Mouse (Mus musculus) limb, embryonic 14.5 days (tissue): ENCODE data around the gene Ncam2. TPM values are rescaled to one million over a fixed set of nuclear protein-coding genes. Genes with fewer than 3 reads are reported as not detected.
A peak's percentile ranks its signal among the peaks of the same experiment; 100 is the strongest.

Experiments
- ATAC-seq: fragments of 200-750 bp; cut with Nextera tagmentation; 2 replicates; pipeline ENCODE4 v1.8.0; 2017; ENCODE audit warnings: low read depth, moderate number of reproducible peaks, moderate TSS enrichment; ENCODE audit not compliant: low FRiP score
- DNase-seq: peaks from one replicate; pipeline ENCODE4 v3.0.0-alpha.2; 2015; ENCODE audit warnings: low spot score
- H3K27ac ChIP-seq: fragments of 300-500 bp; sonication (generic); replicated peaks from 2 replicates; pipeline ENCODE4 v1.5.1; 2014; ENCODE audit warnings: low read depth, mild to moderate bottlenecking, low read length, moderate library complexity, mixed read lengths
- H3K27me3 ChIP-seq: fragments of 300-500 bp; sonication (generic); 2 replicates; pipeline ENCODE4 v1.6.1; 2014; ENCODE audit warnings: low read length, mixed read lengths; ENCODE audit not compliant: control insufficient read depth, insufficient read depth
- H3K36me3 ChIP-seq: fragments of 300-500 bp; sonication (generic); 2 replicates; pipeline ENCODE4 v1.6.1; 2014; ENCODE audit warnings: mild to moderate bottlenecking, low read length, moderate library complexity, mixed read lengths; ENCODE audit not compliant: control insufficient read depth, insufficient read depth
- H3K4me1 ChIP-seq: fragments of 300-500 bp; sonication (generic); 2 replicates; pipeline ENCODE4 v1.6.1; 2014; ENCODE audit warnings: antibody characterized with exemption, low read length, mixed read lengths; ENCODE audit not compliant: control insufficient read depth, insufficient read depth
- H3K4me2 ChIP-seq: fragments of 300-500 bp; sonication (generic); replicated peaks from 2 replicates; pipeline ENCODE4 v1.6.1; 2014; ENCODE audit warnings: low read depth, mild to moderate bottlenecking, low read length, moderate library complexity; ENCODE audit not compliant: severe bottlenecking
- H3K4me3 ChIP-seq: fragments of 300-500 bp; sonication (generic); replicated peaks from 2 replicates; pipeline ENCODE4 v1.5.1; 2014; ENCODE audit warnings: low read length
- H3K9ac ChIP-seq: fragments of 300-500 bp; sonication (generic); 2 replicates; pipeline ENCODE4 v1.6.1; 2014; ENCODE audit warnings: mild to moderate bottlenecking, low read depth, low read length, moderate library complexity; ENCODE audit not compliant: severe bottlenecking
- H3K9me3 ChIP-seq: fragments of 300-500 bp; sonication (generic); 2 replicates; pipeline ENCODE4 v1.6.1; 2016; ENCODE audit warnings: low read length; ENCODE audit not compliant: control insufficient read depth
- POLR2A ChIP-seq: fragments of 200-500 bp; IDR thresholded peaks from 2 replicates; pipeline ENCODE4 v1.8.0; 2012; ENCODE audit warnings: inconsistent platforms, mild to moderate bottlenecking, moderate library complexity, borderline replicate concordance; ENCODE audit not compliant: insufficient read depth, insufficient read length; ENCODE audit errors: extremely low read depth
- WGBS: fragments of 180-500 bp; shearing (Covaris S2); extraction: QIAGEN DNeasy Blood & Tissue Kit; methylation state at CpG from one replicate; pipeline ENCODE4 v1.1.7; 2014; 5-methylcytosine and 5-hydroxymethylcytosine counted together
- polyA plus RNA-seq, 2 experiments: library from polyadenylated mRNA; depleted of rRNA in 1 of 2; stranded (reverse) in 1 of 2; unstranded in 1 of 2; fragments of >200 nt; fragmentation: Nextera tagmentation in 1 of 2; extraction: Ambion mirVana in 1 of 2; gene quantifications; 2 replicates each; pipeline versions ENCODE4 v1.2.1 to v1.2.3; 2012 to 2014

Gene Ncam2
- polyA plus RNA-seq, 2 experiments = 1.6 to 2.2 TPM

DNA sequence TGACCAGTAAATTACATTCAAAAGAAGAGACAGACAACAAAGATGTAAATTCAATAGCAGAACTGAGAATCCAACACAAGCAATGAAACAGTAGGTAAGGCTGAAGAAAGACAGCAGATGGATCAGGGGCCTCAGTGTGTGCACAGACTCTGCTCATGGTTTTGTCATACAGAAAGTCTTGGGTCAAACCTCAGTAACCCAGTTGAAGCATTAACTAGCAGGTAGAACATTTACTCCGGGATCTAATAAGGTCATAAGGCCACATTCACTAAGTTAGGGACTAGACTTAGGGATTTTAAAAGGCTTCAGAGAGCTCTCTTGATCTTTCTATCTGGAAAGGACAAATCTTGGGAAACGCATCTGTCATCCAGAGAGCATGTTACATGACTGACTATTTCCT lies 8.9 kb upstream of the Ncam2 start:
- ATAC-seq = no peak

GRCm38 (mm10) chr16:81192607-81193006 lies 7.9 kb upstream of the Ncam2 start:
- 69% methylated on average over 4 of the region's 4 CpGs for WGBS
- Histone ChIP-seq H3K9ac (no peak overlapping the region), H3K36me3 (no peaks in the 10 kb centered on the region), H3K4me1 (no peaks in the 10 kb centered on the region), H3K27ac (no peak overlapping the region), H3K4me2 (no peak overlapping the region), H3K27me3 (no peaks in the 10 kb centered on the region), H3K4me3 (no peak overlapping the region), H3K9me3 (no peaks in the 10 kb centered on the region)
- TF ChIP-seq POLR2A = no peak
- ATAC-seq (no peak), DNase-seq (no peak)

More for the DNA sequence above, 8.9 kb upstream of the Ncam2 start:
- DNase-seq = no peak
- H3K36me3 ChIP-seq = no peaks in the 10 kb centered on the region
- 85% methylated on average over 2 of the region's 2 CpGs for WGBS
- H3K4me2 ChIP-seq = no peak overlapping the region
- H3K27ac ChIP-seq = no peak overlapping the region
- H3K4me1 ChIP-seq = no peaks in the 10 kb centered on the region
- H3K4me3 ChIP-seq = no peak overlapping the region
- no peak for TF ChIP-seq POLR2A
- H3K9me3 ChIP-seq = no peaks in the 10 kb centered on the region
- no peaks in the 10 kb centered on the region for H3K27me3 ChIP-seq
- H3K9ac ChIP-seq = no peak overlapping the region

GRCm38 (mm10) chr16:81199467-81199866 lies 1.0 kb upstream of the Ncam2 start:
- no peak for TF ChIP-seq POLR2A
- H3K27me3 ChIP-seq = no peaks in the 10 kb centered on the region
- no peak for ATAC-seq
- WGBS = 70% methylated on average over 5 of the region's 5 CpGs
- DNase-seq = no peak
- no peaks in the 10 kb centered on the region for H3K9me3 ChIP-seq
- H3K9ac ChIP-seq = no peak overlapping the region
- H3K27ac ChIP-seq = no peak overlapping the region
- no peaks in the 10 kb centered on the region for H3K36me3 ChIP-seq
- H3K4me3 ChIP-seq = no peak overlapping the region
- no peak overlapping the region for H3K4me2 ChIP-seq
- H3K4me1 ChIP-seq = peaks cover 6% of the 10 kb centered on the region; the same call in 1 of the 2 replicates

GRCm38 (mm10) chr16:81201471-81201870 lies 974 bp downstream of the Ncam2 start:
- no peak overlapping the region for H3K27ac ChIP-seq
- H3K9me3 ChIP-seq = no peaks in the 10 kb centered on the region
- H3K9ac ChIP-seq = no peak overlapping the region
- peak overlapping the region; percentile 91 for H3K4me2 ChIP-seq
- peaks cover 6% of the 10 kb centered on the region; the same call in 1 of the 2 replicates for H3K4me1 ChIP-seq
- peak overlapping the region; percentile 57 for H3K4me3 ChIP-seq
- TF ChIP-seq POLR2A = no peak
- no peaks in the 10 kb centered on the region for H3K27me3 ChIP-seq
- DNase-seq (no peak), ATAC-seq (no peak)
- no peaks in the 10 kb centered on the region for H3K36me3 ChIP-seq
- WGBS = 33% methylated on average over 5 of the region's 5 CpGs

GRCm38 (mm10) chr16:81201992-81202391 lies 1.5 kb downstream of the Ncam2 start:
- H3K9ac ChIP-seq = no peak overlapping the region
- H3K4me2 ChIP-seq = no peak overlapping the region
- H3K36me3 ChIP-seq = no peaks in the 10 kb centered on the region
- no peaks in the 10 kb centered on the region for H3K9me3 ChIP-seq
- peaks cover 6% of the 10 kb centered on the region; the same call in 1 of the 2 replicates for H3K4me1 ChIP-seq
- no peak overlapping the region for H3K4me3 ChIP-seq
- DNase-seq (peak; percentile 22), ATAC-seq (no peak)
- no peak overlapping the region for H3K27ac ChIP-seq
- 10% methylated on average over 4 of the region's 4 CpGs for WGBS
- H3K27me3 ChIP-seq = no peaks in the 10 kb centered on the region
- no peak for TF ChIP-seq POLR2A

GRCm38 (mm10) chr16:81202721-81203161 lies 2.2 kb downstream of the Ncam2 start:
- WGBS = 62% methylated on average over 8 of the region's 8 CpGs
- no peak overlapping the region for H3K4me3 ChIP-seq

More at GRCm38 (mm10) chr16:81202721-81203161, 2.2 kb downstream of the Ncam2 start:
- Histone ChIP-seq H3K9me3 (no peaks in the 10 kb centered on the region), H3K27ac (no peak overlapping the region), H3K4me1 (peaks cover 6% of the 10 kb centered on the region; the same call in 1 of the 2 replicates), H3K4me2 (0 out of 2 replicates have a peak overlapping the region, but pooled peaks have one; percentile 3), H3K27me3 (no peaks in the 10 kb centered on the region), H3K36me3 (no peaks in the 10 kb centered on the region), H3K9ac (no peak overlapping the region)
- no peak for TF ChIP-seq POLR2A
- DNase-seq = no peak
- no peak for ATAC-seq
